Mouse (Mus musculus) kidney, postnatal 25 days (tissue): ENCODE results near the gene Adcy2.

Source experiments
- DNase-seq, 2 experiments: peaks; one replicate each; pipeline ENCODE4 v3.0.0; 2021; ENCODE audit warnings: mixed read lengths in 2 of 2

Adcy2 gene

DNA sequence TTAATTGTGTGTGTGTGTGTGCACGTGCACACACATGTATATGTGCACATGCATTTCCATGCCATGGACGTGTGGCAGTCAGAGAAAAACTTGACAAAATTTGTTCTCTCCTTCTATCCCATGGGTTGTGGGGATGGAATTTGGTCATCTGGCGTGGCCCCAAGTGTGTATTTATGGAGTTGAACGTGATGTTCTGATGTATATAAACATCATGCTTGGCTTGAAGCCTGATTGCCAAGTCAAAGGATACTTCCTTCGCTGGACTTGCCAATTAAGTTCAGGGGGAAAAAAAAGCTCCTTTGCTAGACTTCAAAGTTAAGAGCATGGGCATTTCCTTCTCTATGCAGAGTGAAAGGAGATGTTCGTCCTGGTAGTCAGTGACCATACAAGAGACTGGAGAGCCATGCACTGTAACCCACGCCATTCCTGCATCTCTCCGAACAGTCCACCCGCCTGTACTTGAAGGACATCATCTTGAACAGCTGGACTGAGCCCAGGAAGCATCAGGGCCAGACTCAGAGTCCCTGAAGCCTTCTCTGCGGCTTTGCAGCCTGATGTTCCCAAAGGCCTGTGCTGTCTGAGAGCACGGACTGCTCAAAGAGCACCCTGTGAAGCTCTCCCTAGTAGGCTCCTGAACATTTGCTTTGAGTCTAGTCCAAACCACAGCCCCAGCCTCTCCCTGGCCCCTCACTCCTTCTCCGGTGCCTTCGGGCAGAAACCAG is 178.3 kb downstream of the Adcy2 start:
- DNase-seq, result no peak

DNA sequence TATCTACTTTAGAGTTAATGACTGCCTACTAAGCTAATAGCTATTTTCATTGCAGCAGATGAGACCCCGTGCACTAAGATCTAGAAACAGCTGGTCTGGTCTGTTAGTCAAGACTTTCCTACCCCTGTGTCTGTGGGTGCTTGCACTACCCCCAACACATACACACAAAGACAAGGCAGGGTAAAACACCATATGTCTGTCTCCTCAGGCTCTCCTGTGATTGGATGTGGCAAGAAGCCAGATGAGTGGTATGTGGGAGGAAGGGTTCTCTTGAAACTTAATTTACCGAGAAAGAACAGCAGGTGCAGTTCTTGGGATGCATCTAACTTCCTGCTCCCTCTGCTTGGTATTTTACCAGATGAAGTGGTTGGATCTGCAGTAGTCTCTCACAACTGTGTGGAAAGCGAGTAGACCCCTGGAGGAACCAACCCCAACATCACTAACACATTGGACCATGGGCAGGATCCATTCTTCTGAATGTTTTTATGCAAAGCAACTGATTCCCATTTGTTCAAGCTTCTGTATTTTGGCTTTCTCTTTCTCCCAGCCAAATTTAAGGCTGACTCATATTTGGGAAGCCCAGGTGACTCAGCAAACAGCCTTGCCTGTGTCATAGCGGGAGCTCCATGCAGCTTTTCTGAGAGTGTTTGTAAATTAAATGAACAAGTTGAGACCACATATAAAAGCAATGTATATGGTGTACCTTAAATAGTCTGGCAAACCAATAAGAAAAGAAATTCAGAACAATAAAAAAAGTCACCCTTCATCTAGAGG is 183.4 kb downstream of the Adcy2 start:
- DNase-seq, result no peak

DNA sequence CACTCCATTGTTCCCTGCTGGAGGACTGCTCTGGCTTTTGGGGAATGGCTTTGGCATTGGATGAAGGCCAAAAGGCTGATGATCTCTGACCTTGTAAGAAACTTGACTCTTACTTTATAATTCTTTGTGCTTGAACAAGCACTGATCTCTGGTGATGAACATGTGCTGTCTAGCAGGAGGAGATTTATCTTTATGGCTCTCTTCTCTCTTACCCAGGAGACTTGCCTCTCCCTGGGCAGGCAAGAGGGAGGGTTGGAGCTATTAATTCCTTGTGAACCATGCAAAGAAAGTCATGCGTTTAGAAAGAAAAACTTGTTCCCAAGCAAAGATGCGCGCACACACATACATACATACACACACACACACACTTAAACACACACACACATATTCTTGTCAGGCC is 188.2 kb downstream of the Adcy2 start:
- no peak for DNase-seq

DNA sequence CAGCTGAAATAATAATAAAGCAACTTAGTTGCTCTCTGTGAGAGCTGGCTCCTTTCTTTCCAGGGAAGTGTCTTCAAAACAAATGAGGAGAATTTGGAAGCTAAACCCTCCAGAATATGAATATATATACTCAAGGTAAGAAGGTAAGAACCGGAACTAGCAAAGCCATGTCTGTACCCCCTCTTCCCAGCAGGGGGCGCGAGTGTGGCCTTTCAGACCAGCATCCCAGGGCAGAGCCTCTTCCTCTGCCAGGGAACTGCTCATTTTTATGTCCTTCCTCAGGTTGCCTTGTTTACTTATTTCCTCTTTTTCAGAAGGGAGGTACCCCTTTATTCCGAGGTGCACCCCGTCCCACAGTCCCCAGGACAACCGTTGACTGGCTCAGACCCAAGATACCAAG is 199.6 kb downstream of the Adcy2 start:
- DNase-seq, result no peak

DNA sequence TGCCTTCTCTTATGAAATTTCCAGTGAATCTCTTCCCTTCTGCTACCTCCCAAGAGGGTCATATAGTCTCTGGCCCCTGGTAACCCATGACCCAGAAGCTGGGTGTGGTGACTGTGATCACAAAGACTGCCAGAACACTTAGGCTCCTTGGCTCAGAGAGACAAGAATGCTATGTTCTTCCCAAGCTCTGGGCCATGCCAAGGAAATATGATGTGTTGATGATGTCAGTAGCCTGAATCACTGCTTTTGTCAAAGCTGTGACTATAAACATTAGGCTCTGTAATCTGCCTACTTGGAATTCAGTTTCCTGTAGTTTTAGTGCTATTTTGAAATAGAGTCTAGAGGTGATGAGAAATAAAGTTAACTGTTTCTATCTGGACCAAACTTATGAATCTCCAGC is 206.1 kb downstream of the Adcy2 start:
- no peak for DNase-seq

DNA sequence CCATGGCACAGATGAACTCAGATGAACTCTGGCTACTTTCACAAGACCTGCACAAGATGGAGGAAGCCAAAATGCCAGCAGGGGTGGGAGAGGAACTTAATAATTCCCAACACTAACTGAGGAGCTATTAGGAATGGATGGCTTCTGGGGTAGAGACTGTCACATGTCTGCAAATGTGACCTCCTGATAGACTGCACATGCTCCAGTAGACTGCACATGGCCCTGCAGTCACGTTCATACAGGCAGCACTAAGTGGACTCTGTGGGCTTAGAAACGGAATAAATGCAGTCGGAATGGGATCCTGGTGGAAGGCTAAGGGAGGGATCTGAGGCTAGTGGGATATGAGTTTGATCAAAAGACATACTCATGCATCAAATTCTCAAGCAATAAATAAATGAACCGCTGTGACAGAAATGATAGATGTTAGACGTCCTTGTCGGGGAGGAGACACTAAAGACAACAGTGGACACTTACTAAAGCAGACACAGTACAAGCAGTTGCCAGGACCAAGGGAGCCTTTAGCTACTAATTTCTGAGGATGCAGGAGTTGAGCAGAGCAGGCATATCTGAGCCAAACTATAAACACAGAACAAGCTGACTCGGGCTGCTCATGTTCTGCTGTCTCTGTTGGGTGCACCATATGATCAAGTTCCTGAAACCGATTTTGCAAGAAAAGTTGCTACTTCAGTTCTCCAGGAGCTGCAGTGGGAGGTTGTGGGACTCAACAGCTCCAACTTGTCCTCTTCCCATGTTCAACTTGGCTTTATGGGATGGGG is 211.9 kb downstream of the Adcy2 start:
- no peak for DNase-seq

DNA sequence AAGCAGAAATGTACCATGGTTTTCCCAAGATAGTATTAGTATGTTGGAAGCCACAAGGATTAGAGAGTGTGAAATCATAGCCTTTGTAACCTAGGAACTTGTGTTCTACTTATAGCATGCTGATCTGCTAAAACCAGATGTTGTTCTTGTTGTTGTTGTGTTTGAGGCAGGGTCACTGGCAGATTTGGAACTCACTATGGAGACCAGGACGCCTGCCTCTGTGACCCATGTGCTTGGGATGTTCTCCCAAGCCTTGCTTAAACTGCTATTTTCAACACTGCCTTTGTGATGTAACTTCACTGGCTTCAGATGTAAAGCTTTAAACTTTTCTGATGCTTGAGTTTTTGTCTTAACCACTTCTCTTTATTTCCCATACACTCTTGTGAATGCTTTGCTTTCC is 216.2 kb downstream of the Adcy2 start:
- DNase-seq, result no peak

DNA sequence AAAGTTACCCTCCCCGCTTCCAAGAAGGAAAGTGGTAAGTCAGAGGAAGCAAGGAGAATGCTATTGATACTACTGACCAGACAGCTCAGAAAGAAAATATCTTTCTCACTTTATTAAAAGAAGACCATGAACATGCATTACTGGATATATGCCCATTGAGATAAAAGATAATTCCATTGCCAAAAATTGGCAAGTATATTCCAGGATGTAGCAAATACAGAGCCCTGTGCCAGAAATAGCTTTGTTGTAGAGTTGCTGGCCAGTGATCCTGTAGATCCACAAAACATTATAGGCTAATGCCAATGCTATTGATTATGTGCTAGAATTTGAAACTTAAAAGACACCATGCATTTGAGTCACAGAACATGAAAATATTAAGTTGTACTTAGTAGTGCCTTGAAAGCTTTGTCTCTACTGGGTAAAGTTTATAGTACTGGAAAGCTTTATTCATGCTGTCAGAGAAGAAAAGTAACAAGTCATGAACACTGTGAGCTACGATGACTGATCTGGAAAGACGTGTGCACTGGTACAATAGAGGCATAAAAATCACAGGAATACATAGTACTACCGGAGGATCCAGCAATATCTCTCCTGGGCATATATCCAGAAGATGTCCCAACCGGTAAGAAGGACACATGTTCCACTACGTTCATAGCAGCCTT is 221.2 kb downstream of the Adcy2 start:
- DNase-seq, result no peak

DNA sequence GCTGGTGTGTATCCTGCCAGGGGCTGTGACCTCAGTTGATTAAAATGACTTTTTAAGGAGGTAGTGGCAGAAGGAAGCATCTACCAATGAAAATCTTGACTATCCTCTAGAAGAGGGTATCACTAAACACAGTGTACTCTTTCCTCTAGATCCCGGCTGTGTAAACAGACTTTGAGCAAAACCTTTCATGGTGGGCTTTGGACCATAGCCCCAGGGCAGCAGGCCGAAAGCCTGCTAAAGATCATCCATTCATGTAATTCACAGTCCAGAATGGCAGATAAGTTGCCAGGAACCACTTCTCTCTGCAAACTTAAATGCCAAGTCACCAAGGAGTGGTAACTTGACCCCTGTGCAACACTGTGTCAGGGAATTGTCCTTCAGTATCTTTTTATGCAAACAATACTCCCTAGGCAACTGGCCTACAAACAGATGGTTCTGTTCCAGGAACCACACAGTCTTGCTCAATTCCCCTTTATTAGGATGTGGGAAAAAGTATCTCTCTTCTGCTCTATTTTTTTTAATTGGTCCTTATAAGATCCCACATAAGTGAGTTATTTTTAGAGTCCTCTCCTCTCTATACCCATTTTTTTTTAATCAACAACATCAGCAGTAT is 225.6 kb downstream of the Adcy2 start:
- DNase-seq, result no peak

DNA sequence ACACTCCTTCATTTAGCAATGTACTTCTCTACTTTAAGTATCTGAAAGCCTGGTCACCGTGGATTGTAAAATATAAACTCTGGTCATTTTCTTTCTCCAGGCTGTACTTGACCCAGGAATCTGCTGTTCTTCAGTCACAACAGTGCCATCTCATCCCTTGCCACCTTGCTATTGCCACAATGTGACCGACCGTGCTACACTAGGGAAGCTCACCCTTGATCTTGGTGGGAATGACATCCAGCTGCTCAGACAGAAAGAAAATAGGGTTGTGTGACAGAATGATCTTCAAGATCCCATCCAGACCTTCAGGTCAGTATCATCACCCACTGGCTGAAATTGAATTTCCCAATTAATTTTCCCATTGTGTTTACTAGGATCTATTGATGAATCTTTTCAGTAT is 230.8 kb downstream of the Adcy2 start:
- DNase-seq, result no peak

DNA sequence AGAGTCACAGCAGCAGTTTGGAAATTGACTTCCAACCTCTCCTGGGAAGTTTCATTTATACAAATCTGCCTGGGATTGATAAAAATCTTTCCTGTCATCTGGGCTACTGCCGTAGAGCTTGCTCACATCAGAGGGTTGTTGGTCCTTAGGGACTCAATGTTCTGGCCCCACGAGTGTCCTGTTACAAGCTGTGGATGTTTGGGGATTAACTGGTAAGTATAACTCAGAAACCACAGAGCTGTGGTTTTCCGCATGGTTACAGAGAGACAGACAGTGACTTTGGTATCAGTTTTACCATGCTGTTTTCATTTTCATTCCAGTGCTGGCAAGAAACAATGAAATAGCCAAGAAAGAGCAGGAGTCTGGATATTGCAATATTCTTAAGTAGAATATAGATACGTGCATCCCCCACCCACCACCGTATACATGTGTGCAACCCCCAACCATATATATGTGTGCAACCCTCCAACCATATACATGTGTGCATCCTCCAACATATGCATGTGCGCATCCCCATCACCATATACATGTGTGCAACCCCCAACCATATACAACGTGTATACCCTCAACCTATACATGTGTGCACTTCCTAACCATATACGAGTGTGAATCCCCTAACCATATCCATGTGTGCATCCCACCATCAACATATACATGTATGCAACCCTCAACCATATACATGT is 233.3 kb downstream of the Adcy2 start:
- DNase-seq, result no peak

DNA sequence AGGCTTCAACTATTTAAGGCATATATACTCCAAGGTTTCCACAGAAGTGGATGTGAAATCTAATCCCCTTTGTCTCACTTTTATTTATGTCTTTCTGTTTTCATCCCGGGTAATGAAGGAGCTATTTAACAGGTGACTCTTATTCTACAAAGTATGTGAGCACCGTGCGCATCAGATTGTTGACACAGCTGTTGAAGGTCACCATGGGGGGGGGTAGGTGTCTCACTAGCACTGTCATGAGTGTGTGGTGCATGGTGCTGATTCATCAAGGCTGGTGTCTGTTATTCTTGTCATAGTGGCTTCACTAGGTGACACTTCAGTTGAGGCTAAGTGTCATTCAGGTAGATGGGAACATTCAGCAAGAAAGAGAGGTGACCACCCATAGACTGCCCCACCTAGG is 234.7 kb downstream of the Adcy2 start:
- DNase-seq, result no peak

DNA sequence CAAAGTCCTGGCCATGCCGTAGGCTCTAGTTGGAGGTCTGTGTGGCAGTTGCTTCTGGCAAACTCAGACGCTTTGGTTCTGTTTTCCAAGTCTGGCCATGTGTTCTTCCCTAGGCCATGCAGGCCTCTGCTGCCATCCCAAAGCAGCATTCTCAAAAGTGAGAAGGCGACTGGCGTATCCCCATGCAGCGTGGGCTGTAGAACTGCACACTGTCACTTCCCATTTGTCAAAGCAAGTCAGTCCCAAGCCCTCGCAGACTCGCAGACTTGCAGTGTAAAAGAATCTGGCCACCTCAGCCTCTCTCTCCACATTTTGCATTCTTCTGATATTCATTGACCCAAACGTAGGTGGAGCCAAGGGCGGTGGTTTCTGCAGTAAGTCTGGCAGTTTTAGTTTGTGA is 249.5 kb downstream of the Adcy2 start:
- no peak for DNase-seq

DNA sequence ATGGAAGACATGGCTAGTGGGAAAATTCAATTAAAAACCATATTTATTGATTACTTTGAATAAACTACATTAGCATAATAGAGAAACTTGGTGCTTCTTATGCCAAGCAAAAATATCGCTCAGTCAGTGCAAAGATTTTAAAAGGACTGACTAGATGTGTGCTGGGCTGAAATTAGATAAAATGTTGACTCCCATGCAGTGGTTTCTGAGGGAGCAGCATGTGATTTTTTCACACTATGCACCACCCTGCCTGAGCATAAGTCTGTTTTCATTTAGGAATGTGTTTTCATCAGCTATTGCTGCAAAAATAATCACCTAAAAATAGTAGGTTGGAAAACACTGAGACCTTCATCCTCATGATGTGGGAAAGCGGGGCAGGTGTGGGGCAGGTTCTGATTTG is 250.0 kb downstream of the Adcy2 start:
- no peak for DNase-seq

DNA sequence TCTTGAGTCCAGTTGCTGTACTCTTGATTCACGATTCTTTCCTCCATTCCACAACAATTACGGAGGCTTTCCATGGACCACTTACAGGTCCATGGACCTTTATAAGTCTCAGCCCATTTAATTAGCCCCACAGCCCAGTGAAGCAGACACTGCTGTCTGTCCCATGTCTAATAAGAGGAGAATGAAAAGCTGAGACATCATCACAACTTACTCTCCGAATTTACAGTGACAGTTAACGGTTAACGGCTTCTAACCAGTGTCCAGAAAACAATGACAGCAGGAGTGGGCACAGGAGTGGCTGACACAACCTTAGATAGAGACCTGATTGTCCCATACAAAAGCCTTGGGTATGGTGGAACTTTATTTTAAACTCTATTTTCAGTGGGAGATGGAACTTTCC is 253.9 kb downstream of the Adcy2 start:
- DNase-seq, result no peak

DNA sequence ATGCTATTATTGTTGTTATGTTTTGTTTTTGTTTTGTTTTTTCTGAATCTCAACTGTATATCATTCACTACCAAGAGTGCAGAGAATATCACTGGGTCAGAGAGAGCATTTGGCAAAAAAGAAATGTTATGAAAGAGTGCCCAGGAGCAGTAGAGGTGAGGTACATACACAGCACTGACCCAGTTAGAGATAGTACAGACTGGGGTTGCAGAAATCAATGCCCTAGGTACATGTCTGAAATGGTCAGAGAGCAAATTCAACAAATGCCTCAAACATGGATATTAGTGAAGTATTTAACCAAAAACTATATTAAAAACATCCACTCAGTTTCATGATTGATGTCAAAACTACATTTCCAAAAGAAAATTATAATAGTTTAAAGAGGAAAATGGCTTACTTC is 286.7 kb downstream of the Adcy2 start:
- no peak for DNase-seq

DNA sequence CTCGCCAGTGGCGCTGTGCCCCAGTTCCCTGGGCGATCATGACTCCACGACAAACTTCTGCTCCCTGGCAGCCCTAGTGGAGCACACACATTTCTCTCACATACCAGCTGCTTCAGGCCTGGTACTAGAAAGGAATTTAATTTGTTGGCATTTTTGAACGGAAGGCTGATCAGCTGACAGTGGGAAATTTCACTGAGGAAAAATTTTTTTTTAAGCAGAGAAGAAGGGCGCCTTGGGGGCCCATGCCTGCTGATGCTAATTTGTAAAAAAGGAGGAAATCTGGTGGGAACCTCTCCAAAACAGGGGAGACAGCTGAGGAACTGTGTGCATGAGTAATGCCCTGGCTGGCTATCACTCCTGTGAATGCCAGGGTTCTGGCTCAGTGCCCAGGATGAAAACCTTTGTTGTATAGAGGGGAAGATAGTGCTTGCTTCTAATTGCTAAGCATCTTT is 292.0 kb downstream of the Adcy2 start:
- DNase-seq, result no peak

DNA sequence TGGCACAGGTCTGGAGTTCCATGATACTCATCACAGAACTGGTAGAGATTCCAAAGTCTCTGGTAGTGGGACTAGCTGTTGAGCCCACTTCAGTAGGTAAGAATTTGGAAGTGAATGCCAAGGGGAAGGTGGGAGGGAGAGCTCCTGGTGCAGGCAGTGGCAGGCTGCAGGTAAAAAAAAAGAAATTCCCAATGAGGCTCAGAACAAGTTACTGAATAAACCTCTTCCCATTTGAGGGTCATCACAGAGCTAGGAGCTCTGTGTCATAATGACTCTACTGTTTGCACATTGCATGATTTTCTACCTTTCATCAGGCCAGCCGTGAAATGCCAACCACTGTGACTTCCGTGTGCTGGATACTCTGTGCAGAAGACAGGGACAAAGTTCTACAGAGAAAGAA is 314.4 kb downstream of the Adcy2 start:
- DNase-seq, result no peak

DNA sequence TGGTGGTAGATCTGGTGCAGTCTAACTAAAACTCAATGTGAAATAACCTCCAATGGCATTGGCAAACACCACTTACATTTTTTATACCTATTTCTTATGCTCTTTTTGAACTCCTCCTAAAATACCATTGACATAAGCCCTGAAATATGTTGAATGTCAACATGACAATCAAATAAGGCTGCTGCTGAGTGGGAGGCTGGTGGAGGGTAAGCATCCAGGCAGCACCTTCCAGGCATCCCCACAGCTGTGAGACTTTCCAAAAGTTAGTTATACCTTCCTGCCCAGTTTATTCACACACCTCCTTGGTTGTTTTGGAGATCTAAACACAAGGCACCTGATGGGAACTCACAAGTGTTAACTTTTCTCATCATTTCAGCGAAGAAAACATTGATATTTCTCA is 318.9 kb downstream of the Adcy2 start:
- no peak for DNase-seq

DNA sequence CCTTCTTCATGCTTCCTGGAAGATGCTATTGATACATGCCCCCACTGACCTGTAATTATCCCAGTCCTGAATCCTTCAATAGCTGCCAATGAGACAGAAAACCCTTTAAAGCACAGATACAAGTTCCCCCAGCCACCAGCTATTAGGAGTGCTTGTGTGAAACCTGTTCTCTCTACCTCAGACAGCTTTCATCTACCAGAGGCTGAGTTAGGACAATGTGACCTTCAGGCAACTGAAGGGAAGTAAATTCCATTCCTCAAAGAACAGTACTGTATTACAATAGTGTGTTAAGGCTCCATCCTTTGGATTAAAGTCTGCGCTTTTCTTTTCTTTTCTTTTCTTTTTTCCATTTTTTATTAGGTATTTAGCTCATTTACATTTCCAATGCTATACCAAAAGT is 356.6 kb downstream of the Adcy2 start:
- DNase-seq, result no peak

DNA sequence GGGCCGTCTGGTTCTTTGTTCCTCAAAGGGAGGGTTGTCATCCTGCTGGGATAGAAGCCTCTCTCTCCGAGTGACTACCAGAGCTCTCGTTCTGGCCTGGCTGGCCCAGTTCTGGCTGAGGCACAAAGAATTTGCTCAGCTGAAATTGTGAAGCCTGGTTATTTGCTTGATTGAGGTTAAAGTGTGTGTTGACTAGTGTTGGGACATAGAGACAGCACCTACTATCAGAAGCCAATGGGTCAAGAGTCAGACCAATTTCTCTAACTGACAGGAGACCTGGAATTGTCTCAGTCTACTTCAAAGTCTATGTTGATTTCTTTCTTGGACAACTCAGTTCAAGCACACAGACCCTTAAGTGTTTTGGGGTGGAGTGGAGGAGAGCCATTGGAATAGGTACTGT is 372.3 kb downstream of the Adcy2 start:
- no peak for DNase-seq

DNA sequence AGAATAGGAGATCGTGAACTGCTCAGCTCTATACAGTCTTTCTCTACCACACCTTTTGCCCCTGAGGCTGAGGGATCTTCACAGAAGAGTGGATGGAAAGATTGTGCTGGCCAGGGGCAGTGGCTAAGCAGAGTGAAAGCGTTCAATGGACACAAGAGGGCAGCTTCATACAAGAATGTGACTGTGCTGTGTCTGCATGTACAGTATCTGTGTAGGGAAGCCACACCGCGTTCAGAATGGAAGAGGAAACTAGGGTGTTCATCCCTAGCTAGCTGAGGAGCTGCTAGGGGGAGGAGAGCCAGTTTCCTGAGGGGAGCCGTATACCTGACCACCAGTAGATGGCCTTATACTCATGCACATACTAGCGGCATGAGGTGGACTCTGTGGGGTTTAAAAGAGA is 376.5 kb downstream of the Adcy2 start:
- no peak for DNase-seq
